8 mouse cellular contexts compared by ENCODE assay signal in genomic region chr11:109349652-109350316, GRCm38 (mm10). TPM values are rescaled to one million over a fixed set of nuclear protein-coding genes. Genes with fewer than 3 reads are reported as not detected.
DNase-seq lines count a peak whose midpoint lies in the region; ATAC-seq and TF ChIP-seq lines count a peak whose summit lies in the region.
"Had no signal": no experiment of that assay in that cellular context is flagged by ENCODE, and none has a peak within 500 bp of the region (broad histone marks: within the 10 kb centered on the region; RNA-seq: fewer than 3 reads in every experiment).

No protein-coding gene starts in this region.

- no peak overlapping the region for H3K4me3 ChIP-seq in layer of hippocampus, adult 2 months
- H3K4me3 ChIP-seq in intestine, embryonic 14.5 days (ENCODE audit: low read depth, low read length), result no peak overlapping the region
- H3K4me3 ChIP-seq in stomach, postnatal 0 days (ENCODE audit: low read depth, low read length), result no peak overlapping the region

- 49% methylated on average over 5 of the region's 5 CpGs for WGBS in intestine, embryonic 14.5 days
- 46% methylated on average over 5 of the region's 5 CpGs for WGBS in stomach, postnatal 0 days

- no peaks in the 10 kb centered on the region for H3K27me3 ChIP-seq in intestine, embryonic 14.5 days (replicated peaks; ENCODE audit: control insufficient read depth, insufficient read depth, low read length)
- no peaks in the 10 kb centered on the region for H3K27me3 ChIP-seq in stomach, postnatal 0 days (ENCODE audit: control insufficient read depth, insufficient read depth, low read length)

- peak overlapping the region; percentile 39; the same call in 1 of the 2 replicates for H3K27ac ChIP-seq in layer of hippocampus, adult 2 months
- H3K27ac ChIP-seq in intestine, embryonic 14.5 days (ENCODE audit: low read depth), result peak overlapping the region; percentile 86
- peak overlapping the region; percentile 88 for H3K27ac ChIP-seq in stomach, postnatal 0 days (replicated peaks)

- no peak for TF ChIP-seq EP300 in stomach, postnatal 0 days (optimal IDR thresholded peaks at IDR 0.05)

- no peaks in the 10 kb centered on the region for H3K36me3 ChIP-seq in intestine, embryonic 14.5 days (ENCODE audit: control insufficient read depth, insufficient read depth, low read length)
- no peaks in the 10 kb centered on the region for H3K36me3 ChIP-seq in stomach, postnatal 0 days (ENCODE audit: control insufficient read depth, insufficient read depth, low read length)

- DNase-seq in layer of hippocampus, adult 2 months (ENCODE audit: low spot score in 2 of 2), result no peak
- DNase-seq in layer of hippocampus, adult 9-11 months, result no peak
- DNase-seq in intestine, embryonic 14.5 days (ENCODE audit: low spot score), result no peak
- DNase-seq in kidney, postnatal 14 days, result peak; percentile 69
- DNase-seq in stomach, postnatal 0 days (ENCODE audit: low spot score), result peak; percentile 80
- no peak for DNase-seq in urinary bladder, postnatal 10 days (ENCODE audit: low spot score)
- DNase-seq in right cerebral cortex, postnatal 36 days (ENCODE audit: low spot score in 2 of 2), result no peak
- DNase-seq: thymus, postnatal 25 days had no signal

- ATAC-seq in intestine, embryonic 14.5 days (replicated peaks; ENCODE audit: low FRiP score, low TSS enrichment, low read depth), result peak; percentile 77
- ATAC-seq in stomach, postnatal 0 days (ENCODE audit: low FRiP score, low TSS enrichment), result peak; percentile 89

- no peak for TF ChIP-seq CTCF in layer of hippocampus, adult 2 months (conservative IDR thresholded peaks at IDR 0.05)
- TF ChIP-seq CTCF in stomach, postnatal 0 days (IDR thresholded peaks at IDR 0.05; ENCODE audit: low read depth), result no peak

- H3K4me1 ChIP-seq in intestine, embryonic 14.5 days (replicated peaks; ENCODE audit: control insufficient read depth, insufficient read depth, low read length), result peaks cover 43% of the 10 kb centered on the region
- peaks cover 8% of the 10 kb centered on the region for H3K4me1 ChIP-seq in stomach, postnatal 0 days (replicated peaks; ENCODE audit: control insufficient read depth, insufficient read depth)

- no peak overlapping the region for H3K4me2 ChIP-seq in intestine, embryonic 14.5 days (ENCODE audit: low read length)
- no peak overlapping the region for H3K4me2 ChIP-seq in stomach, postnatal 0 days (replicated peaks; ENCODE audit: low read depth)

- H3K9ac ChIP-seq in intestine, embryonic 14.5 days (ENCODE audit: low read length), result no peak overlapping the region
- H3K9ac ChIP-seq in stomach, postnatal 0 days (ENCODE audit: low read length), result peak overlapping the region; percentile 9; the same call in 1 of the 2 replicates

- no peaks in the 10 kb centered on the region for H3K9me3 ChIP-seq in intestine, embryonic 14.5 days (ENCODE audit: control insufficient read depth, low read length)
- no peaks in the 10 kb centered on the region for H3K9me3 ChIP-seq in stomach, postnatal 0 days (ENCODE audit: control insufficient read depth, low read length)

RNA-seq across cellular contexts. Expression of gene Gna13, which starts 12.8 kb away (rescaled TPM):
- 10 to 100 TPM; 55.5 to 60.9 TPM for total RNA-seq in layer of hippocampus, adult 2 months (2021)
- polyA plus RNA-seq in intestine, embryonic 14.5 days (2014; fragmentation: Nextera tagmentation; extraction: Ambion mirVana), result 36.9 and 38.0 TPM in 2 replicates
- polyA plus RNA-seq in stomach, postnatal 0 days (2015; fragmentation: Nextera tagmentation; extraction: Ambion mirVana), result 46.5 and 49.5 TPM in 2 replicates

RNA-seq across cellular contexts. Expression of gene Rgs9, which starts 51.9 kb away (rescaled TPM):
- 10 to 100 TPM; 15.1 to 16.2 TPM for total RNA-seq in layer of hippocampus, adult 2 months (2021)
- 4.7 and 5.0 TPM in 2 replicates for polyA plus RNA-seq in intestine, embryonic 14.5 days (2014; fragmentation: Nextera tagmentation; extraction: Ambion mirVana)
- 0.73 and 1.1 TPM in 2 replicates for polyA plus RNA-seq in stomach, postnatal 0 days (2015; fragmentation: Nextera tagmentation; extraction: Ambion mirVana)

Comparison
In these comparisons a context has a peak if more than half of its experiments do, and no peak if none do; other contexts are left out.
1. DNase-seq: peak in kidney, postnatal 14 days (single experiment) and stomach, postnatal 0 days (single experiment); none in layer of hippocampus, adult 2 months (0 of 2), layer of hippocampus, adult 9-11 months (single experiment), intestine, embryonic 14.5 days (single experiment), urinary bladder, postnatal 10 days (single experiment) and right cerebral cortex, postnatal 36 days (0 of 2).
2. Peak in every context shown above with its lines, with median percentiles within 50 percentile points of each other: H3K27ac ChIP-seq.